Mouse (Mus musculus) ovary, postnatal 14 days (tissue): ENCODE measurements at regions not wholly inside any gene's neighbourhood (a gene's known extent, or its start where the extent isn't known, plus 50 kb on each side); places are given as distances from the start of the nearest gene placed in this dataset.

Experiments used
- DNase-seq: peaks from one replicate; pipeline ENCODE4 v3.0.0; 2022; ENCODE audit warnings: low spot score

DNA sequence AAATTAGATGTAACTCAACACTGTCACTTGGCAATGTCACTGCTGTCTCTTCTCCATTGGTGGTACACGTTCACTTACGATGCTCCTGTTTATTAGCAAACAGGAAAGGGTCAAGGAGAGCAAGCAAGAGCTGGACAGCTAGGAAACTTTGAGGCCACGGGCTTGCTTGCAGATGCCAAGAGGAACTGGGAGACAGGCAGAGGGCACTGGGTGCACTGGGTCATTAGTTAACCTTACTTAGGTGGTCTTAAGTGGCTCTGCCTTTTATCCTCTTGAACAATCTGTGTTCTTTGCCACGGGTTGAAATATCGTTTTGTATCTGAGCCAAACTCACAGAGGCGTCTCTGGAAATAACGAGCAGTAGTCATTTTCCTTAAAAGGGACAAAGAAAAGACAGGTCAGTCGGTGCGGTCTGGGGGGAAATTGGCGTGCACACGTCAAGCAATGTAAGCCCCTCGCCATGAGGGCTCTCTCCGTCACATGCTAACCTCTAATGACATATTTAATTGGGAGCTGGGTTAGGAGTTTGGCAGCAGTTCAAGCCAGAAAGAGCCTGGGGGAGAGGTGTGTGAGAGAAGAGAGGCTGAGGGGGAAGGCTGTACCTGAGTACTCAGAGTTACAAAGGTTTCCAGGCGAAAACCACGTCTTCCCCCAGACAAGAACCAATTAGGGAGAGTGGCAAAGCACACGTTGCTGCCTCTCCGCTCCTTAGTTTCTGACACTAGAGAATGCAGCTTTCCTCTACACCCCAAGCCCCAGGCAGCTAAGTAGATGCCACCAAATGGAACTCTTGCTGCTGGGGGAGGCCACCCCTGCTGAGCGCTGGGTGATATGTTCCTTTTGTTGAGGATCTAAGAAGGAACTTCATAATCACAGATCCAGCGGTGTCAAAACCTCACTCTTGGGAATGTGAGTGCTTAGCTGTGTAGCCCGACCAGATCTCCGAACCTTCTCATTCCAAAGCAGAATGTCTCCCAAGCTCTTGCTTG lies 140.0 kb upstream of the Tut7 start:
- DNase-seq = no peak

DNA sequence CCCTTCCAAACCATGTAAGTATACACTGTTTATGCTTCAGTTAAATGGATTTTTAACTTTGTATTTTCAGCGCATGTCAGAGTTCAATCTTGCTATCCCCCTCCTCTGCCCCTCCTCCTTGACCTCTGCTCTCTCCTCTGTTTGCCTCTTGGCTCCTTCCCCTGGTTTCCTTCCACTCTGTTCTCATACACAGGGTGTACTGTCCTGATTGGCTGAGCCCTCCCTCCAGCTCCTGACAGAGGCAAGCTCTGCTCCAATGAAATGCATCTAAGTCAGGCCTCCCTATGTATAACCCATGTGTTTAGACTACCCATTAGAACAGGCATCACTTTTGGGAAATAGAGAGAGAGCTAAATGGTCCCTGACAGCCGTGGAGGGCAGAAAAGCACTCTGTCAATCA lies 133.5 kb upstream of the Tut7 start:
- no peak for DNase-seq

DNA sequence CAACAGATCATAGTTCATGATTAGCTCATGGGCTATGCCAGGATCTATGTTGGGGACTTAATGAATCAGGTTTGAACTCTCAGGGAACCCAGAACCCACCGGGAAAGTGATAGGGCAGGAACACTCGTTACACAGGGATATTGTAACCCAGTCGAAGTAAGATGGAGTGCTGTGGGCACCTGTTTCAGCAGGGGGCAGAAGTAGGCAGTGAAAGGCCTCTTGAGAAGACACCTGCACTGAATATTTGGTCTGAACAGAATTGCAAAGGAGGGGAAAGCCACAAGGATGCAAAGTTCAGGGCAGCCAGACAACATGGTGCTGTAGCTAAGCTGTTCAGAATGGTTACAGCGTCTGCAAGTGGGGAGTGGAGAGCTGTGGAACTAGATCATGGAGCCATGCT lies 129.9 kb upstream of the Tut7 start:
- no peak for DNase-seq

DNA sequence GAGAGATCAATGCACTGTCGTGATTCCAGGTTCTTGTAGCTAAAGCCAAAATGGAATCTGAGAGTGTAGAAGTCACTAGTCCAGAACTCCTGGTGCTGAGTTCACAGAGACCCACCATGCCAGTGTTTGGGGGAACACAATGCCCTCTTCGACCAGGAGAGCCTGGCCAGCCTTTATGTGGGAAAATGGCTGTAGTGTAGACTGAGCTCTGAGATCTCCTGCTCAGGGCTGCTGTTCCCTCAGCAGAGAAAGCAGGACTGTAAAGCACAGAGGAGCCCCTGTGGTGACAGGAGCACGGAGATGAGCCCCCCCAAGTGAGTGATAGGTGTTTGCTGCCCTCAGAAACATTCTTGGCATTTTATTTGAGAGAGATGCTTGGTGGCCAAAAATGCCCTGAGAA lies 129.2 kb upstream of the Tut7 start:
- DNase-seq = no peak

DNA sequence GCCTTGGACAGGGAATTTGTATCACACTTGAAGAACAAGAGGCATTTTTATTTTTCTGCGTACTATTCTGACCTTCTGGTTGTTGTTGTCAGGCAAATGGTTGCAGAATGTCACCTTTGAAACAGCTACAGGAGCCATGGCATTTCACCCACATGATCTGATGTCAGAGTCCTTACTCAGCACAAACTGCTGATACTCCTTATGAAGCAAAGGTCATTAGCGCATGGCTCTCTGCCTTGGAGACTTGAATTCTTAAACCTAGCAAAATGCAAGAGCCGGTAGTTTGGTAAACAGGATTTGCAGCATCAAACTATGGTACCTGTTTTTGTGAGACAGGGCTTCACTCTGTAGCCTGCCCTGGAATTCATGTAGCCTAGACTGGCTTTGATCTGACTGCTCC lies 127.3 kb upstream of the Tut7 start:
- no peak for DNase-seq

DNA sequence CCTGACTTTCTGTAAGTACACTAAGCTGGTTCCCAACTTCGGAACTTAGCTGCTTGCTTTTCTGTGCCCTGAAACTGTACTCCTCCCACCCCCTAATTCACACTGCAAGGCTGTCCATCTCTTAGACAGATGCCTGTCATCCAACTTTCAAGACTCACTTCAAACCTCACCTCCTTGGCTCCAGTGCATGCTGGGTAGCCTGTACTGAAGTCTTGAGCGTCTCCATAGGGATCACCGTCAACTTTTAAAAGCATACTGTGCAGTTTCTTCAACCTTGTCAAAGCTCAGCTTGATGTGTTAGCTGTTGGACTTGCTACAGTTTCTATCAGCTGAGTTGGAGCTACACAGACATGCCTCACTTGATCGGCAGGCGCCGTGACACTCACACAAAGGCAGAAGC lies 126.5 kb upstream of the Tut7 start:
- DNase-seq = no peak

DNA sequence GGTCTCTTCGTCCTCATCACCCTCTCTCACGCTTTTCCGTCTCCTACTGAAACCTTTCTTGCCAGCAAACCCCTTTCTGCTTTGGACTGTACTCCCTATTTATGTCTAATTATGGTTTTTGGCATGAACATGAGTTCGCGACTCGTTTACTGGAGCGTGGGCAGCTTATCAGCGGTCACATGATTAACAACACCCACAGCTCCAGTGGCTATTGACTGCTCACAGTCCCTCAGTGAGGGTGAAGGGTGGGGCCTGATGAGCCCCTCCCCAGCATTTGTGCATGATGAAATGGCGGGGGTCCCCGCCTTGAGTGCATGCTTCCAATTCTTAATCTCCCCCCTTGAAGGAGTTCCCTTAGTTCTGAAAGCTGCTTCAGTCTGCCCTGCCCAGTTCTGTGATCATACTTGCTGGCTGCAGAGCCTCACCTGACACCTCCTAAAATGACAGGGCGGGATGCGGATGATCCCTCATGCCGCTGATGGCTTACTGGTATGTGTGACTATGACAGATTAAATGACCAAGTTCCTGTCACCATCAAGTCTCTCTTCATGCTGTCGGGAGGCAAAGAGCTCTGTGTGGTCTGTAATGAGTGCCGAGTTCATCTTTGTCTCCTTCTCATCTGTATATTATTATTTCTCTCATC lies 125.7 kb upstream of the Tut7 start:
- no peak for DNase-seq

DNA sequence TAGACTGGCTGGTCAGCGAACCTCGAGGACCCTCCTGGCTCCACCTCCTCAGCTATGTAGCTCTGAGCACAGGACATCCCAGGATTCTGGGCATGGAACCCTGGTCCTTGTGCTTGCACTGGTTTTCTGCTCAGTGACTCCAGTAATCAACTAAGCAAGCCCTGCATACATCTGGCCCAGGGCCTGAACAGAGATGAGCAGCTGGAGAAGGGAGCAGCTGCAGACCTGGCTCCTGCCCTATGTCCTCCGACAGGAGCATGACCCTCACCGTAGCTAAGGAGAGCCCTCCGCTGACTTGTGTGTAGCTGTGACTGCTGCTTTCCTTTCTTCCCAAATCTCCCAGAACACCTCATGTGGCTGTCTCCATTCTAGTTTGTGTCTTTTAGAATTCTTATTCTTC lies 124.5 kb upstream of the Tut7 start:
- no peak for DNase-seq

DNA sequence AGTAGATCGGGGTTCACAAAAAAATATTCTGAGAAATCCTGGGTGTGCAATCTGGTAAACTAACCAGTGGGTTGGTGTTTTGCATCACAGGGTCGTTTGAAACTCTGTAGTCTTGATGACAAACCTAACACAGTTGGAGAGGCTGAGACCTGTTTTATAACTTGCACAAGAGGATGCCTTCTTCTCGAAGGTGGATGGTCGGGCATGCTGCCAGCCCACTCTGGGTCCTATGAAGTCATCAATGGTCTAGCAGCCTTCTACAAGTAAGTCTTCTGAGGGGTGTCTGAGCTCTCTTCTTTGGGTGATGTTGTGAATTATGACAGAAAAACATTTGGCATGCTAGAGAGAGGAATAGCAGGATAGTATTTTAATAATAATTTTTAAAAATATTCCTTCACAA lies 123.6 kb upstream of the Tut7 start:
- DNase-seq = no peak

DNA sequence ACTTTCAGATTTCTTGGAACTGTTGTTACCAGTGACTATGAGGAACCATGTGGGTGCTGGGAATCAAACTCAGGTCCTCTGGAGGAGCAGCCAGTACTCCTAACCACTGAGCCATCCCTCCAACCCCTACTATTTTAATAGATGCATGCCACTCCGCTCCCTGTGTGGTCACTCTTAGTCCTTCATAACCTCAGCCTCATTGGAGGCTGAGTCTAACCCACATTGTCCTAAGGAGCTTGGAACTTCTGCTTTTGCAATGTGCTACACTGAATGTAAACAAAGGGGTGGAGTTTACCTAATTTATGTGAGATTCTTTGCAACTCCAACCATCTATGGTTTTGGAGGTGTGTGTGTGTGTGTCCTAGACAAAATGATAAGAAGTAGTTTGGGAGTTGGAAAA lies 122.7 kb upstream of the Tut7 start:
- DNase-seq = no peak

DNA sequence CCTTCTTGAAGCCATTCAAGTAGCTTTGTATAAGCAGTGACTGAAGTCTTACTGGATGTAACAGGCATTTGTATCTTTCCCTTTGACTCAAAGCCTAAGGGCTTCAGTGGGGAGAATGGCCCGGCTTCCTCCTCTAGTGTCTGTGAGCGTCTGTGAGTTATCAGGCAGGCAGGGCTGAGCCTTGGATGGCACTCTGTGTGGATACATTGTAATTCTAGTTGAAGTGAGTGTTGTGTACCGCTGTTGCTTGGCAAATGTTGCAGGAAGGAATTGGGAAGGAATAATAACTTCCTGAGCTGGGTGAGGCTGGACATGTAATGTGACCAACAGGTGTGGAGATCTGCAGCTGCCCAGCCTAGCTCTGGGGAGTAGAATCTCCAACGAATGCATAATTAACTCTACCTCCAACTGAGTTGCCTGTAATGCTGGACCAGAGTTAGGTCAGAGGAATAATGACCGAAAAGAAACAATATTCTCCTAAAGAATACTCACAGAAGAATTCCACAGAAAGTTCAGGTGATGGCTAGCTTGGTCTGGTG lies 120.7 kb upstream of the Tut7 start:
- DNase-seq = no peak

DNA sequence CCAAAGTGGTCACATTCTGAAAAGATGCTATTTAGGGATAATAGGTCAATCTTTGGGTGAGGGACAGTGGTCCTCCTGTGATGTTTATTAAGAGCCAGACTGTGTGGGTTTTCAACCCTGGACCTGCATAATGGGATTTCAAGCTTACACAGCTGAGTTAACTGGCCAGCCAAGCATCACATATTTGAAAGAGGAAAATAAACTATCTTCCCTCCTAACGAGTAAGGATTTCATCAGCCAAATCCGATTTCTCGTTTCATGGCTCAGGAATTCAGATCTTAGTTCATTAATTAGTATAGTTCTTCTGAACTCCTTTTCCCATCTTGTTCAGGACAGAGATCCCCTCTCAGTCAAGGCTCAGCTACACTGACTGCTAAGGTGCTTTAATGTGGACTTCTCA lies 120.1 kb upstream of the Tut7 start:
- DNase-seq = no peak

DNA sequence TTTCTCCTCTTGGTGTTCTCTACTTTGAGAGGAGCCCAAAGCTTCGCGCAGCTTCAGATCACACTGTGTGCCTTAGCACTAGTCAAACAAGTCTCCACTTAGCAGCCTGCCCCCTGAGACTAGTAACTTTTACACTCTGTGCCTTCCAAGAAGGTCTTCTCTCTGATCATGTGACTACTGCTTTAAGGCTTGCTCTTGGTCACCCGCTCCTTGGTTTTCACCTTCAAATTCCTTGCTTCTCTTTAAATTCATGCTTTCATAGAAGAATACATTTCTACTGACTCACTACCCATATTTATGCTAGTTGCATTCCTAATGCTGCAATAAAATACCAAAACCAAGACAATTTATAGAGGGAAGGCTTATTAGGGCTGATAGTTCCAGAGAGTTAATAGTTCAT lies 118.6 kb upstream of the Tut7 start:
- DNase-seq = no peak

DNA sequence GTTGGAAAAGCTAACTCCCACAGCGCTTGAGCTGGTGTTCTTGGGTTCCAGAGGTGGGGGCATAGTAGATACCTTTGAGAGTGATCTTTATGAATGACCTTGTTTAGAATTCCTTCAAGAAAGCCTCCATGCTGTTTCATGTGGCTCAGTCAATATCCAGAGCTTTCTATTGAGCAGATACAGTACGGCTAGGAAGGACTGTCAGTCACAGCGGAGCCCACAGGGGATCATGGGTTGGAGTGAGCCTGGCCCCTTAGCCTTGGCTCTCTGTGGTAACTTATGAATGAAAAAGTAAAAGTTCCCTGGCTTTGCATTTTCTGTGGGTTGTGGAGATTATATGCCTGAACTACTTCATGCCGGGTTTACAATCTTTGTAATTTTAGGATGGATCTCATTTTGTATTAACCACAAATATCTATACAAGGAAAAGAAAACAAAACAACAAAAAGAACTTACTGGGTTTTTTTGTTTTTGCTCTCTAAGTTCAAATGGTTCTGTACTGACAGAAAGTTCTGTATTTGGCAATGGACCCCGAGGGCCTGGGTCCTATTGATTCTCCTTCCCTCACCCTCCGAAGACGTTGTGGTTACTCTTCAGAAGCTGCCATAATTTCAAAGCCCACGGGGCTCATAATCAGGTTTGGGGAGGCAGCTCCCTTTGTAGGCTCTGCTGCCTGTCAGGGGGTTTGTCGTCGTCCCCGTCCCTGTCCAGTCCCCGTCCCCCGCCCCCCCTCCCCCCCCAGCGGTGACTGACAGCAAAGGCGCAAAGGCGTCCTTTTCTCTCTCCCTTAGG lies 117.7 kb upstream of the Tut7 start:
- no peak for DNase-seq

DNA sequence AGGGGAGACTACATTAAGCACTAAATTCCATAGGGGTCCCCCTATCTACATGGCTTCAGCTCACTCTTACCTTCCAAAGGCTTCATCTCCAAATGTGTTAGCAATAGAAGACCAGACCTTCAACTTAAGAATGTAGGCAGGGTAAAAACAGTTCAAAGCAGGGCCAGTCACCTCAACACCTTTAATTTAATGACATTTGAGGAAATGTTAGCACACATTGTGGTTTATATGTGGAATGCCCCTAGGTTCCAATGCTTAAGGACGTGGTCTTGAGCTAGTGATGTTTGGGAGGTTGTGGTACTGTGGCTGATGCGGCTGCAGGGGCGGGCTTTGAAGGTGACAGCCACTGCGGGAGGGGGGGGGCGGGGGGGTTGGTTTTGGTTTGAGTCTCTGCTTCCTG lies 116.9 kb upstream of the Tut7 start:
- DNase-seq = no peak

DNA sequence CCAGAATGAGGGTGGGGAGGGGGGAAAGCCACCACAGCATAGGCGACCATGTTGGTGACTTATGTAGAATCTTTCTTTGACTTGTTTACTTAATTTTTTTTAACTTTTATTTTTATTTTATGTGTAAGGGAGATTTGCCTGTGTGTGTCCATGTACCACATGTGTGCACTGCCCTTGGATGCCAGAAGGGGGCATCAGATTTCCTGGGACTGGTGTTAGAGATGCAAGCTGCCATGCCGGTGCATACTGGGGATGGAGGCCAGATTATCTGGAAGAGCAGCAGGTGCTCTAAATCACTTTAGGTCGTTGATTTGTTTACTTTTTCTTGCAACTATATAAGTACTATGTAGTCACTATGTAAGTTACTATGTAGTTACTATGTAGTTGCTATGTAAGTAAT lies 114.2 kb upstream of the Tut7 start:
- DNase-seq = no peak

DNA sequence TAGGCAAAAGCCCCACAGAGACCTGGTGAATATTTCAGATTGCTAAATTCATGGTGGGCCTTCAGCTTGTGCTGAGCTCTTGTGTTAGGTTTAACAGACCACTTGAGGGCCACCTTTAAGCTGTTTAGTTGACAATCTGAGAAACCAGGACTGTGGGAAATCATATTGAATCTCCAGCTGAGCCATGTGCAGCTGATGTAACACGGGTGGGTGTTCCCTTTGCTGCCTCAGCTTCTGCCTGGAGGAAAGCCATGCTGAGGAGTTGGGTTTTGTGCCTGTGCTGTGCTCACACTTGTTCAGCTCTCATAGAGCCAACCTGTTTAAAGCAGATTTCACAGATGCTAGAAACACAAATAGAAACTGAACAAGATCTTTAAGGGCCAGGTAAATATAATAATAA lies 111.6 kb upstream of the Tut7 start:
- DNase-seq = no peak

DNA sequence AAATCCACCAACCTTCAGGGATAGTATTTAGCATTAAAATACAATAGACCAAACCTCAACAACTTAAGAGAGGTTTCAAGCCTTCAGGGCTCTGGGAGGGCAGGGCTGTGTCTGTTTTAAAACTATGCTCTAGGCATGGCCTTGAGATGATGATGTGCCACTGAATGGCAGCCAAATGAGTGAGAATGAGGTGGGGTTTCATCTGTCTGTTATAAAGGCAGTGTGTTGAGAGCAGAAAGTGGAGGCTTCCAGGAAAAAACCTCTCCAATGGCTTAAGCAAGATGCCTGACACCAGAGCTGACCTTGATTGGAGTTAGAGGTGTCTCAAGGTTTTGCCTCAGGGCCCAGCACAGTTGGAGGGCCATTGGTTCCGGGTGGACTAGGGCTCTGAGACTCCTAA lies 111.1 kb upstream of the Tut7 start:
- DNase-seq = no peak

DNA sequence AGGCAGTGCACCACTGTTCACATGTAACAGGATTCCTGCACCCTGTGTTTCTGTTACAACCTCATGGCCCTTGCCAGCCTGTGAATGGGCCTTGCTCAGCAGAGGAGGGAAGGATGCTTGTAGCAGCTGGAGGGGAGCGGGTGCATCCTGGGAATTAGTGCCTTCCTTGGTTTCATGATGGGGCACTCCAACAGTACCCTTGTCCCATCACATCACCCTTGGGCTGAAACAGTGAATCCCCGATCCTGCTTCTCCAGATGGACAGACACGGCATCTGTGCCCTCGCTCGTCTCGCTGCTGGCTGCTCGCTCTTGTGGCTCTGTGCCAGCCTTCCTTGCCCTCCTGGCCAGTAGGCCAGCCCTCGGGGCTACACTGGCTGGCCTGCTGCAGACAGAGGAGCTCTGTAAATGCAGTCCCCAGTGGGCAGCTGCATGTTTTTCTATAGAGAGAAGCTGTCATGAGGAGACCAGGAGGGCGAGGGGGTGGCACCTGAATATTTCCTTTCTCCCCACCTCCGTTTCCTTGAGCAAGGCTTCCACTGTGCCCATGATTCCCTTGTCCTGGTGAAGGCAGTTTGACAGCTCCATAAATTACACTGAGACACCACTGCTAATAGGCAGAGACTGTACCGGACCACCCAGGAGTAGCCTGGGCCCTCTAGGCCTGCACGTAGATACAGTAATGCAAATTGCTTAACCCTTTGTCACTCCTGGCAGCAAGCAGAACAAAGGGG lies 104.6 kb upstream of the Tut7 start:
- DNase-seq = no peak

DNA sequence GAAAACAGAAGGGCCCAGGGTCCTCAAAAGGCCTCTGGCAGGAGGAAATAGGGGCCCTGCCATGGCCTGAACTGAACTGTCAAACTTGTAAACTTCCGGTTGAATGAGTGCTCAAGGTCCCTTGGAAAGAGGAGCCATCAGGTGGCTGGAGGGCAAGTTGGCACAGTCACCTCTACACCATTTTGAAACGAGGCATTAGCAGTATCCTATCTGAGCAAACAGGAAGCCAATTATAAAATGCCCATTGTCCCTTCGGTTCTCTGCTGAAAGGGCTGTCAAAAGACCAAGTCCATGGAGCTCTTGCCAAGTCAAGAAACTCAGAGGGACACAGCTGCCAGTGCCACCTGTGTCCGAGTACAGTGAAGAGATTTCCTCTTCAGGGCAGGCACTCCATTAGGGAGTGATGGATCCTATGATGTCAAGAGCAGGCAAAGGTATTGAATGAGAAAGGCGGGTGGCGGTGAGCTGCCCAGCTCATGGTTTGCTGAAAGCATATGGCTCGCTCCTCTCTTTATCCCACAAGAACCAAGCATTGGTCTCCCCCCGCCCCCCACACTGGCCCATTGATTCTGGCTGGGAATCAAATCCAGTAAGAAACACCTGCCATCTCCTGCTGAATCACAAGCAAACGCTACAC lies 103.0 kb upstream of the Tut7 start:
- no peak for DNase-seq

DNA sequence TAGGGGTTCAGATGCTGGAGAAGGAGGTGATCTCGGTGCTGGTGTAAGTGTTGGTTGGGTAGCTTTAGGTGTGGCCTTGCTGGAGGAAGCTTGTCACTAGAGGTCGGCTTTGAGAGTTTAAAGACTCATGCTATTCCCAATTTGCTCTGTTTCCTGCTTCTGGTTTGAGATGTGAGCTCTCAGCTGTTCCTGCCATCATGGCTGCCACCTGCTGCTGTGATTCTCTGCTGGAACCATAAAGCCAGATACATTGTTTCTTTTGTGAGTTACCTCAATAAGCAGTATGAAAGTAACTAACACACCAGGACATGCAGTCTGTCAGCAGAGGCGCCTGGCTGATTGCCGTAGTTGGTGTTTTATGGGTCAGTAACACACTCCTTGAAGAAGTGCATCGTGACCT lies 94.2 kb upstream of the Tut7 start:
- no peak for DNase-seq
